Mouse (Mus musculus) thymus, adult 2 months (tissue): ENCODE data around the gene Gabpb2.

Source experiments
- CTCF ChIP-seq: fragments of 200-500 bp; IDR thresholded peaks from 2 replicates; pipeline ENCODE4 v1.5.1; 2012; ENCODE audit warnings: mild to moderate bottlenecking, control low read depth, low read length, moderate library complexity, borderline replicate concordance; ENCODE audit not compliant: control insufficient read depth, poor library complexity, insufficient read depth; ENCODE audit errors: extremely low read depth
- POLR2A ChIP-seq: fragments of 200-500 bp; IDR thresholded peaks from 2 replicates; pipeline ENCODE4 v1.6.1; 2012; ENCODE audit warnings: mild to moderate bottlenecking, low read length, control low read depth, moderate library complexity; ENCODE audit not compliant: control insufficient read depth, poor library complexity, insufficient read depth; ENCODE audit errors: extremely low read depth

DNA sequence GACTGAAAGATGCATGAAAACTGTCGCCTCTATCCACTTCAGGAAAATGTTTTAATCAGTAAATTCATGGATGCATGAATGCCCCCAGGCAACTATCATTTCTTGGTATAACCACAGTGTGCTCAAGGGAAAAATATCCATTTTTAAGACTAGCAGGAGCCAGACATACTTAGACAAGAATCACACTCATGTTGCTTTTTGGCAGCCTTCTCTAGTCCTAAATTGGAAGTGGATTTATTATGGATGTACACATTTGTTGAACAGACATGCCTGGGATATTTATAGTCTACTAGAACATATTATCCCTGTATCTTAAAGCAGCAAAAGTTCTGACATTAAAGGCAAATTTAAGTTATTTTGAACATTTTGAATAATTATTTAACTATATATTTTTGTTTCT, 47.0 kb upstream of the Gabpb2 start:
- TF ChIP-seq CTCF (no peak), POLR2A (no peak)
